Mouse (Mus musculus) spleen, adult 2 months (tissue): ENCODE measurements around the gene Tmem182. TPM values are rescaled to one million over a fixed set of nuclear protein-coding genes. Genes with fewer than 3 reads are reported as not detected.

Source experiments
- DNase-seq, 2 experiments: peaks; one replicate each; pipeline versions ENCODE4 v3.0.0 to v3.0.0-alpha.2; 2012 to 2021; ENCODE audit warnings: low spot score in 2 of 2, low read depth in 1 of 2
- H3K27ac ChIP-seq: fragments of 200-500 bp; 2 replicates; pipeline ENCODE4 v1.5.1; 2012; ENCODE audit warnings: low read length, inconsistent platforms; ENCODE audit not compliant: insufficient read depth
- H3K27me3 ChIP-seq: fragments of 200-500 bp; 2 replicates; pipeline ENCODE4 v1.6.1; 2012; ENCODE audit warnings: mild to moderate bottlenecking, moderate library complexity, low read length, inconsistent platforms; ENCODE audit not compliant: control insufficient read depth, insufficient read depth
- H3K36me3 ChIP-seq: fragments of 200-500 bp; 2 replicates; pipeline ENCODE4 v1.6.1; 2012; ENCODE audit warnings: mild to moderate bottlenecking, low read length, inconsistent platforms; ENCODE audit not compliant: control insufficient read depth, insufficient read depth
- H3K4me1 ChIP-seq: fragments of 200-500 bp; 2 replicates; pipeline ENCODE4 v1.6.1; 2011; ENCODE audit warnings: inconsistent platforms; ENCODE audit not compliant: control insufficient read depth, insufficient read depth, insufficient read length
- H3K4me3 ChIP-seq: fragments of 200-500 bp; 2 replicates; pipeline ENCODE4 v1.5.1; 2011; ENCODE audit warnings: mild to moderate bottlenecking, inconsistent platforms; ENCODE audit not compliant: insufficient read depth, insufficient read length; ENCODE audit errors: extremely low read depth
- CTCF ChIP-seq: fragments of 200-500 bp; IDR thresholded peaks from 2 replicates; pipeline ENCODE4 v1.5.1; 2011; ENCODE audit warnings: mild to moderate bottlenecking, inconsistent platforms; ENCODE audit not compliant: insufficient read depth, insufficient read length, insufficient replicate concordance; ENCODE audit errors: extremely low read depth
- POLR2A ChIP-seq: fragments of 200-500 bp; IDR thresholded peaks from 2 replicates; pipeline ENCODE4 v1.6.1; 2011; ENCODE audit warnings: low read depth, low read length, inconsistent platforms
- WGBS: fragments of 180-500 bp; shearing (Covaris S2); methylation state at CpG from one replicate; pipeline ENCODE4 v1.1.7; 2018; 5-methylcytosine and 5-hydroxymethylcytosine counted together
- polyA plus RNA-seq: library from polyadenylated mRNA; depleted of rRNA; stranded (reverse); fragments of >200 nt; gene quantifications from 2 replicates; pipeline ENCODE4 v1.2.3, GENCODE M21; 2012

The Tmem182 gene
- polyA plus RNA-seq, 1 experiment, result 0.07 TPM

- Histone ChIP-seq H3K4me3 (no peak overlapping the region), H3K27ac (no peak overlapping the region), H3K36me3 (no peaks in the 10 kb centered on the region), H3K27me3 (no peaks in the 10 kb centered on the region), H3K4me1 (no peaks in the 10 kb centered on the region)
- 46% methylated on average over 5 of the region's 5 CpGs for WGBS
- TF ChIP-seq POLR2A, result no peak
- DNase-seq, result no peak
These were observed 35.8 kb downstream of the Tmem182 start for GRCm38 (mm10) chr1:40841032-40841761.

- DNase-seq, result peak in 1 of 2 experiments; percentile 5
- H3K27ac ChIP-seq, result no peak overlapping the region
- TF ChIP-seq POLR2A (no peak), CTCF (peak; percentile 50; the same call in 1 of the 2 replicates)
- no peaks in the 10 kb centered on the region for H3K36me3 ChIP-seq
- H3K4me1 ChIP-seq, result no peaks in the 10 kb centered on the region
- H3K4me3 ChIP-seq, result no peak overlapping the region
- no peaks in the 10 kb centered on the region for H3K27me3 ChIP-seq
These were observed 39.2 kb downstream of the Tmem182 start for GRCm38 (mm10) chr1:40844616-40845015.

GRCm38 (mm10) chr1:40847196-40847938 lies 42.0 kb downstream of the Tmem182 start:
- no peak for TF ChIP-seq POLR2A
- TF ChIP-seq CTCF, result no peak
- 70% methylated on average over 2 of the region's 2 CpGs for WGBS
- no peak overlapping the region for H3K4me3 ChIP-seq
- no peaks in the 10 kb centered on the region for H3K4me1 ChIP-seq
- H3K36me3 ChIP-seq, result no peaks in the 10 kb centered on the region
- no peak overlapping the region for H3K27ac ChIP-seq
- DNase-seq, result no peak
- no peaks in the 10 kb centered on the region for H3K27me3 ChIP-seq

DNA sequence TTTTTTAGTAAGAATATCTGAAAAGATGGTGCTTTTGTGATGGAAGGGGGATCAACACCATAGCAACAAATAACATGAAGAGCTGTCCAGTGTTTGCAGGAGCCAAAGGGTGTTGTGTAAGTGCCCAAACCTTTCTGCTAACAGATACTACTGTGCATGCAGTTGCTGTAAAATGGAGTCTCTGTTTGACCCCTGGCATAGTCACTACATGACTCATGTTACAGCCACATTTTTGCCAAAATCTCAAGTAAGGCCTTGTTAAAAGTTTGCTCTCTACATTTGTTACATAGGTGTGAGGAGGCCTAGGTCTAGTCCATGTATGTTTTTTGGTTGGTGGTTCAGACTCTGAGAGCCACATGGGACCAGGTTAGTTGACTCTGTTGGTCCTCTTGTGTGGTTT lies 45.9 kb downstream of the Tmem182 start:
- DNase-seq, result no peak
- Histone ChIP-seq H3K36me3 (no peaks in the 10 kb centered on the region), H3K27ac (no peak overlapping the region), H3K27me3 (no peaks in the 10 kb centered on the region), H3K4me3 (no peak overlapping the region), H3K4me1 (no peaks in the 10 kb centered on the region)
- TF ChIP-seq POLR2A (no peak), CTCF (no peak)

DNA sequence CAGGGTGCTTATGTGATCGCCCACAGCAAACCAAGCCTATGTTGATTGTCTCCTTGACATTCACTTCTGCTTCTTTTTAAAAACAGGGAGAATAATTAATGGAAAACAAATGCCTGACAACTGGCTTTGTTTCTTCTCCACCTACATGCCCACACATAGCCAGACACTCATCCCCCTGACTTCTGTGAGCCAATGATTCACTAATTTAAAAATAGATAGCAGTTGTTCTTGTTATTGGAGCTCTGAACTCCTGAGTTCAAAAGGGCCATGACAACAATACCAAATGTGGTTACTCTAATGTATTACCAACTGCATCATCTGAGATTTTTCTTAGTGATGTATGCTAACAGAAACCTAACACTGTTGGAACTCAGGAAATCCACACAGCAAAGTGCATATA lies 49.9 kb downstream of the Tmem182 start:
- DNase-seq, result no peak
- H3K4me1 ChIP-seq, result no peaks in the 10 kb centered on the region
- 91% methylated on average over 1 of the region's 1 CpGs for WGBS
- TF ChIP-seq CTCF (no peak), POLR2A (no peak)
- H3K36me3 ChIP-seq, result no peaks in the 10 kb centered on the region
- no peak overlapping the region for H3K4me3 ChIP-seq
- H3K27me3 ChIP-seq, result no peaks in the 10 kb centered on the region
- H3K27ac ChIP-seq, result no peak overlapping the region

GRCm38 (mm10) chr1:40856846-40857636 lies 51.6 kb downstream of the Tmem182 start:
- H3K36me3 ChIP-seq, result no peaks in the 10 kb centered on the region
- no peak for DNase-seq
- no peaks in the 10 kb centered on the region for H3K27me3 ChIP-seq
- H3K27ac ChIP-seq, result no peak overlapping the region
- no peak for TF ChIP-seq CTCF
- no peak for TF ChIP-seq POLR2A
- WGBS, result 76% methylated on average over 4 of the region's 4 CpGs
- H3K4me1 ChIP-seq, result no peaks in the 10 kb centered on the region
- no peak overlapping the region for H3K4me3 ChIP-seq
